Mouse (Mus musculus): ENCODE measurements at regions not wholly inside any gene's neighbourhood (a gene's known extent, or its start where the extent isn't known, plus 50 kb on each side); places are given as distances from the start of the nearest gene placed in this dataset.

- Histone ChIP-seq H3K4me3 (replicated peaks) (no peak overlapping the region), H3K27ac (no peak overlapping the region), H3K4me2 (replicated peaks) (no peak overlapping the region), H3K9ac (replicated peaks) (no peak overlapping the region), H3K9me3 (no peaks in the 10 kb centered on the region; the same call in 1 of the 2 replicates), H3K4me1 (replicated peaks) (no peaks in the 10 kb centered on the region), H3K36me3 (no peaks in the 10 kb centered on the region), H3K27me3 (no peaks in the 10 kb centered on the region)
- no peak for ATAC-seq
- 80% methylated on average over 18 of the region's 18 CpGs for WGBS
Measured at GRCm38 (mm10) chr7:34484908-34485598, 91.9 kb upstream of the Lsm14a start.

- Histone ChIP-seq H3K27ac (no peak overlapping the region), H3K27me3 (no peaks in the 10 kb centered on the region), H3K4me3 (replicated peaks) (no peak overlapping the region), H3K9me3 (no peaks in the 10 kb centered on the region; the same call in 1 of the 2 replicates), H3K4me2 (replicated peaks) (no peak overlapping the region), H3K36me3 (no peaks in the 10 kb centered on the region), H3K4me1 (replicated peaks) (no peaks in the 10 kb centered on the region), H3K9ac (replicated peaks) (no peak overlapping the region)
- WGBS, result 85% methylated on average over 9 of the region's 9 CpGs
- no peak for ATAC-seq
Measured at GRCm38 (mm10) chr7:34483368-34483767, 90.3 kb upstream of the Lsm14a start.

GRCm38 (mm10) chr7:34480771-34481170 lies 87.7 kb upstream of the Lsm14a start:
- Histone ChIP-seq H3K9ac (replicated peaks) (no peak overlapping the region), H3K36me3 (no peaks in the 10 kb centered on the region), H3K4me3 (replicated peaks) (no peak overlapping the region), H3K27ac (no peak overlapping the region), H3K4me1 (replicated peaks) (no peaks in the 10 kb centered on the region), H3K27me3 (no peaks in the 10 kb centered on the region), H3K4me2 (replicated peaks) (no peak overlapping the region), H3K9me3 (no peaks in the 10 kb centered on the region; the same call in 1 of the 2 replicates)
- WGBS, result 70% methylated on average over 5 of the region's 5 CpGs
- ATAC-seq, result no peak

- Histone ChIP-seq H3K4me3 (replicated peaks) (no peak overlapping the region), H3K4me1 (replicated peaks) (0 out of 2 replicates have a peak, but pooled peaks cover 4% of the 10 kb centered on the region), H3K36me3 (no peaks in the 10 kb centered on the region), H3K9ac (replicated peaks) (no peak overlapping the region), H3K27ac (no peak overlapping the region), H3K4me2 (replicated peaks) (0 out of 2 replicates have a peak overlapping the region, but pooled peaks have one; percentile 16), H3K9me3 (no peaks in the 10 kb centered on the region), H3K27me3 (no peaks in the 10 kb centered on the region)
- WGBS, result 33% methylated on average over 14 of the region's 14 CpGs
- no peak for ATAC-seq
Measured at GRCm38 (mm10) chr7:34471003-34471402, 77.9 kb upstream of the Lsm14a start.

GRCm38 (mm10) chr7:34462069-34462468 lies 69.0 kb upstream of the Lsm14a start:
- Histone ChIP-seq H3K36me3 (no peaks in the 10 kb centered on the region), H3K4me2 (replicated peaks) (no peak overlapping the region), H3K9ac (replicated peaks) (no peak overlapping the region), H3K9me3 (no peaks in the 10 kb centered on the region), H3K4me3 (replicated peaks) (no peak overlapping the region), H3K4me1 (replicated peaks) (no peaks in the 10 kb centered on the region), H3K27me3 (no peaks in the 10 kb centered on the region), H3K27ac (no peak overlapping the region)
- no peak for ATAC-seq
- WGBS, result 61% methylated on average over 9 of the region's 9 CpGs

- Histone ChIP-seq H3K36me3 (no peaks in the 10 kb centered on the region), H3K9ac (replicated peaks) (no peak overlapping the region), H3K4me3 (replicated peaks) (no peak overlapping the region), H3K4me1 (replicated peaks) (no peaks in the 10 kb centered on the region), H3K4me2 (replicated peaks) (no peak overlapping the region), H3K27me3 (no peaks in the 10 kb centered on the region), H3K9me3 (no peaks in the 10 kb centered on the region), H3K27ac (no peak overlapping the region)
- 88% methylated on average over 3 of the region's 3 CpGs for WGBS
- ATAC-seq, result no peak
Measured at GRCm38 (mm10) chr7:34459834-34460495, 66.8 kb upstream of the Lsm14a start.

- Histone ChIP-seq H3K36me3 (no peaks in the 10 kb centered on the region), H3K4me2 (replicated peaks) (no peak overlapping the region), H3K9ac (replicated peaks) (no peak overlapping the region), H3K27me3 (no peaks in the 10 kb centered on the region), H3K9me3 (no peaks in the 10 kb centered on the region), H3K4me3 (replicated peaks) (no peak overlapping the region), H3K4me1 (replicated peaks) (no peaks in the 10 kb centered on the region), H3K27ac (no peak overlapping the region)
- no peak for ATAC-seq
- WGBS, result 89% methylated on average over 4 of the region's 4 CpGs
Measured at GRCm38 (mm10) chr7:34458851-34459250, 65.7 kb upstream of the Lsm14a start.

GRCm38 (mm10) chr7:34448364-34448763 lies 55.2 kb upstream of the Lsm14a start:
- H3K4me1 ChIP-seq (replicated peaks), result no peaks in the 10 kb centered on the region
- H3K27ac ChIP-seq, result no peak overlapping the region
- H3K4me2 ChIP-seq (replicated peaks), result no peak overlapping the region
- no peaks in the 10 kb centered on the region for H3K36me3 ChIP-seq
- WGBS, result 77% methylated on average over 2 of the region's 2 CpGs
- no peaks in the 10 kb centered on the region for H3K27me3 ChIP-seq
- no peak overlapping the region for H3K9ac ChIP-seq (replicated peaks)
- no peak for ATAC-seq
- H3K9me3 ChIP-seq, result no peaks in the 10 kb centered on the region
- H3K4me3 ChIP-seq (replicated peaks), result no peak overlapping the region

GRCm38 (mm10) chr7:34444263-34444662 lies 51.1 kb upstream of the Lsm14a start:
- H3K4me2 ChIP-seq (replicated peaks), result no peak overlapping the region
- WGBS, result 30% methylated on average over 17 of the region's 17 CpGs
- 0 out of 2 replicates have a peak, but pooled peaks have one; percentile 55 for ATAC-seq
- H3K36me3 ChIP-seq, result no peaks in the 10 kb centered on the region
- H3K4me1 ChIP-seq (replicated peaks), result no peaks in the 10 kb centered on the region
- H3K4me3 ChIP-seq (replicated peaks), result no peak overlapping the region
- H3K9ac ChIP-seq (replicated peaks), result no peak overlapping the region
- H3K27me3 ChIP-seq, result no peaks in the 10 kb centered on the region
- no peaks in the 10 kb centered on the region for H3K9me3 ChIP-seq
- H3K27ac ChIP-seq, result no peak overlapping the region

Data from midbrain, embryonic 13.5 days (tissue).